Mouse (Mus musculus) ES-E14 (cell line): Measurements from ENCODE around the gene Myzap.

Source experiments
- CHD2 ChIP-seq: IDR thresholded peaks from 2 replicates; pipeline ENCODE4 v1.6.1; 2014; ENCODE audit warnings: mild to moderate bottlenecking, low read depth, low read length, inconsistent platforms
- HCFC1 ChIP-seq: IDR thresholded peaks from 2 replicates; pipeline ENCODE4 v1.6.1; 2012; ENCODE audit warnings: low read length, inconsistent platforms, borderline replicate concordance; ENCODE audit not compliant: insufficient read depth
- MAFK ChIP-seq: IDR thresholded peaks from 2 replicates; pipeline ENCODE4 v1.6.1; 2014; ENCODE audit warnings: mild to moderate bottlenecking, low read depth, low read length, inconsistent platforms; ENCODE audit not compliant: insufficient read depth
- ZC3H11A ChIP-seq: IDR thresholded peaks from 2 replicates; pipeline ENCODE4 v1.6.1; 2012; ENCODE audit warnings: low read depth, mild to moderate bottlenecking, inconsistent platforms, low read length, borderline replicate concordance
- ZNF384 ChIP-seq: IDR thresholded peaks from 2 replicates; pipeline ENCODE4 v1.6.1; 2012; ENCODE audit warnings: low read depth, low read length, inconsistent platforms

- TF ChIP-seq CHD2 = no peak
- no peak for TF ChIP-seq HCFC1
- TF ChIP-seq ZNF384 = no peak
- no peak for TF ChIP-seq MAFK
- TF ChIP-seq ZC3H11A = 0 out of 2 replicates have a peak, but pooled peaks have one; percentile 25
Measured at GRCm38 (mm10) chr9:71466111-71466510, 126.0 kb downstream of the Myzap start.
